Mouse (Mus musculus) forebrain, embryonic 12.5 days (tissue): ENCODE data around the gene Pnpo. TPM values are rescaled to one million over a fixed set of nuclear protein-coding genes. Genes with fewer than 3 reads are reported as not detected.
A peak's percentile ranks its signal among the peaks of the same experiment; 100 is the strongest.

Source experiments
- ATAC-seq: fragments of 200-750 bp; cut with Nextera tagmentation; 2 replicates; pipeline ENCODE4 v1.8.0; 2017; ENCODE audit warnings: moderate TSS enrichment; ENCODE audit not compliant: low FRiP score
- H3K27ac ChIP-seq: fragments of 300-500 bp; sonication (generic); 2 replicates; pipeline ENCODE4 v1.5.1; 2016; ENCODE audit warnings: mild to moderate bottlenecking
- H3K27me3 ChIP-seq: fragments of 300-500 bp; sonication (generic); 2 replicates; pipeline ENCODE4 v1.6.1; 2016; ENCODE audit warnings: mild to moderate bottlenecking
- H3K36me3 ChIP-seq: fragments of 300-500 bp; sonication (generic); replicated peaks from 2 replicates; pipeline ENCODE4 v1.6.1; 2016; ENCODE audit warnings: mild to moderate bottlenecking
- H3K4me1 ChIP-seq: fragments of 300-500 bp; sonication (generic); 2 replicates; pipeline ENCODE4 v1.6.1; 2016
- H3K4me2 ChIP-seq: fragments of 300-500 bp; sonication (generic); 2 replicates; pipeline ENCODE4 v1.6.1; 2016; ENCODE audit warnings: mild to moderate bottlenecking, moderate library complexity
- H3K4me3 ChIP-seq: fragments of 300-500 bp; sonication (generic); replicated peaks from 2 replicates; pipeline ENCODE4 v1.5.1; 2016; ENCODE audit warnings: mild to moderate bottlenecking
- H3K9ac ChIP-seq: fragments of 300-500 bp; sonication (generic); 2 replicates; pipeline ENCODE4 v1.6.1; 2016; ENCODE audit warnings: mild to moderate bottlenecking
- H3K9me3 ChIP-seq: fragments of 300-500 bp; sonication (generic); 2 replicates; pipeline ENCODE4 v1.6.1; 2016
- WGBS: fragments of 180-500 bp; shearing (Covaris S2); methylation state at CpG from one replicate; pipeline ENCODE4 v1.1.7; 2016; 5-methylcytosine and 5-hydroxymethylcytosine counted together
- polyA plus RNA-seq: library from polyadenylated mRNA; unstranded; fragments of >200 nt; fragmentation: Nextera tagmentation; extraction: Ambion mirVana; gene quantifications from 2 replicates; pipeline ENCODE4 v1.2.1, GENCODE M21; 2016

Pnpo gene
- polyA plus RNA-seq, 1 experiment from 2014 or later = 17.2 TPM

GRCm38 (mm10) chr11:96929096-96929765 is 14.6 kb downstream of the Pnpo start:
- Histone ChIP-seq H3K9ac (no peak overlapping the region), H3K27me3 (peaks cover 34% of the 10 kb centered on the region), H3K27ac (no peak overlapping the region), H3K4me2 (no peak overlapping the region), H3K4me3 (no peak overlapping the region), H3K36me3 (no peaks in the 10 kb centered on the region), H3K4me1 (peaks cover 9% of the 10 kb centered on the region), H3K9me3 (no peaks in the 10 kb centered on the region)
- no peak for ATAC-seq
- WGBS = 15% methylated on average over 13 of the region's 13 CpGs

DNA sequence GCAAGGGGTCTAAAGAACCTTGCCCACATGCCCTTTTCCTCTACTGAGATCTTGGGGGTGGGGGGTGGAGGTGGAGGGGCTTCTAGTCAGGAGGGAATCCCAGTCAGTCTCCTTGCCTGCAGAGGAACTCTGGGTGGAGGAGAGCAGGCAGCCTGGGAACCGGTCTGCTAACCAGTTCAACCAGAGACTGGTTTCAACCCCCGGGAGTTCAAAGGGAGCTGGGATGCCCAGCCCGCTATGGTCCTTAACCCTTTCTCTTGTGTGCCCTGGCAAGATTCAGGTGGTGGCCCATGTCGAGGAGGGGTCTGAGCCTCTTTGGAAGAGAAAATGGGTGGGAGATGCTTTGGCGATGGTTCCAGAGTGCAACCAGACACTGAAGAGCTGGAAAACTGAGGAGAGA is 15.1 kb downstream of the Pnpo start:
- Histone ChIP-seq H3K4me2 (no peak overlapping the region), H3K9me3 (no peaks in the 10 kb centered on the region), H3K4me1 (peaks cover 9% of the 10 kb centered on the region; the same call in 1 of the 2 replicates), H3K27me3 (peaks cover 34% of the 10 kb centered on the region), H3K36me3 (no peaks in the 10 kb centered on the region), H3K4me3 (no peak overlapping the region), H3K9ac (no peak overlapping the region), H3K27ac (no peak overlapping the region)
- ATAC-seq = no peak
- WGBS = 7% methylated on average over 5 of the region's 5 CpGs

DNA sequence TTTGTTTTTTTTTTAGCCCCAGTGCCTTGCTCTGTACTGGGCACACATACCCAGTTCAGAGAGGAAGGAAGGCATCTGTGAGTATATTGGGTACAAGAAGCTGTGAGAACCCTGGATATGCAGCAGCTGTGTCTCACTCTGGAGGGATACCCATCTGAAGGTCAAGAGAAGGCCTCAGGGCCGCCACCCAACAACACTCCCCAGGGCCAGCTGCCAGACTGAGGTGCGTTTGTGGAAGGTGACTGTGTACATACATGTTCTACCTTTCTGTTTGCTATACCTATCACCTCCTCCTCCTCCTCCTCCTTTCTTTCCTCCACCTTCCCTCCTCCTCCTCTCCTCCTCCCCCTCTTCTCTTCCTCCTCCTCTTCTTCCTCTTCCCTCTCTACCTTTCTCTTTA is 15.7 kb downstream of the Pnpo start, which contains the start of gene Prr15l:
TSS of gene Prr15l (plus strand) at position 17 of the 400 bp plus-strand sequence.
- H3K9me3 ChIP-seq = no peaks in the 10 kb centered on the region
- no peak within 1 kb of the TSS for H3K4me2 ChIP-seq
- no peak within 1 kb of the TSS for H3K9ac ChIP-seq
- 76% methylated on average over 2 of the region's 2 CpGs for WGBS
- H3K27ac ChIP-seq = no peak within 1 kb of the TSS
- peaks cover 34% of the 10 kb centered on the region for H3K27me3 ChIP-seq
- peaks cover 9% of the 10 kb centered on the region; the same call in 1 of the 2 replicates for H3K4me1 ChIP-seq
- ATAC-seq = no peak
- no peaks in the 10 kb centered on the region for H3K36me3 ChIP-seq
- no peak within 1 kb of the TSS for H3K4me3 ChIP-seq

- Histone ChIP-seq H3K27me3 (peaks cover 34% of the 10 kb centered on the region), H3K4me2 (no peak overlapping the region), H3K4me3 (no peak overlapping the region), H3K9me3 (no peaks in the 10 kb centered on the region), H3K27ac (no peak overlapping the region), H3K4me1 (peaks cover 9% of the 10 kb centered on the region; the same call in 1 of the 2 replicates), H3K36me3 (no peaks in the 10 kb centered on the region), H3K9ac (no peak overlapping the region)
- ATAC-seq = no peak
- 88% methylated on average over 5 of the region's 5 CpGs for WGBS
Measured at GRCm38 (mm10) chr11:96926587-96926986, 17.2 kb downstream of the Pnpo start.

DNA sequence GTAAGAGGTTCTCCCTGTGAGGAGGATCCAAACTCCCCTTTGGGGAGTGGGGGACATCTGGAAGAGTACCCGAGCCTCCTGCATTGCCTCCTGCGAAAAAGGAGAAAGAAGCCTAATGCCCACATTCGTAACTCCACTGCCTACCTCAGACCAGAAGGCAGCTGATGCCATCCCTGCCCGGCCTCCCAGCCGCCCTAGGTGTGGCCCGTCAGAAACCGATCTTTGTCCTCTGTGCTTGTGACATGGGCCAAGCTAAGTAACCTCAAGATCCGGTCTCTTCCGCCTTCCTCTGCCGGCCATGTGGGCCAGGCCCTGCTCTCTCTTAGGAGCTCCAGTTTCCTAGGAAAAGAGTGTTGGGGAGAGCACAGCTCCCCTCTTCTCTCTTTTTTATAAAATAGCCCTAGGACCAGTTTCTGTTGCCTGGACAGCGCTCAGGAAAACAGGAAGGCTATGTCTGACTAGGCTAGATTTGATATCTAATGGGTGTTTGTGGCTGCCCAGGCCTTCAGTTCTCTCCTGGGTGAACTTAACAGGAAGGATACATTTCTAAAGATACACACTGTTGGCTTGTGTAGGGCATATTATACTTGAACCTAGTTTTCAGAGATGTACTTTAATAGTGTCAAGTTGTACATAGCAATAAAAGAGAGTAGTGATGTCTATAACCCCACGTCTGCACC is 18.2 kb downstream of the Pnpo start:
- H3K9ac ChIP-seq = no peak overlapping the region
- H3K27ac ChIP-seq = no peak overlapping the region
- no peak for ATAC-seq

GRCm38 (mm10) chr11:96924861-96925260 is 18.9 kb downstream of the Pnpo start:
- Histone ChIP-seq H3K27me3 (peaks cover 26% of the 10 kb centered on the region), H3K4me2 (no peak overlapping the region), H3K4me3 (no peak overlapping the region), H3K27ac (no peak overlapping the region), H3K9ac (no peak overlapping the region), H3K36me3 (no peaks in the 10 kb centered on the region), H3K4me1 (peaks cover 9% of the 10 kb centered on the region; the same call in 1 of the 2 replicates), H3K9me3 (no peaks in the 10 kb centered on the region)
- WGBS = 87% methylated on average over 11 of the region's 11 CpGs
- ATAC-seq = no peak

More for the DNA sequence above, 18.2 kb downstream of the Pnpo start:
- peaks cover 33% of the 10 kb centered on the region for H3K27me3 ChIP-seq
- no peaks in the 10 kb centered on the region for H3K9me3 ChIP-seq
- H3K4me3 ChIP-seq = no peak overlapping the region
- no peak overlapping the region for H3K4me2 ChIP-seq
- peaks cover 9% of the 10 kb centered on the region; the same call in 1 of the 2 replicates for H3K4me1 ChIP-seq
- 90% methylated on average over 12 of the region's 12 CpGs for WGBS
- no peaks in the 10 kb centered on the region for H3K36me3 ChIP-seq

GRCm38 (mm10) chr11:96919003-96919402 is 24.8 kb downstream of the Pnpo start:
- ATAC-seq = no peak
- H3K4me2 ChIP-seq = no peak overlapping the region
- H3K4me1 ChIP-seq = peaks cover 16% of the 10 kb centered on the region
- 62% methylated on average over 6 of the region's 6 CpGs for WGBS
- H3K27ac ChIP-seq = no peak overlapping the region
- peaks cover 7% of the 10 kb centered on the region; the same call in 1 of the 2 replicates for H3K27me3 ChIP-seq
- no peak overlapping the region for H3K9ac ChIP-seq
- no peak overlapping the region for H3K4me3 ChIP-seq
- no peaks in the 10 kb centered on the region for H3K9me3 ChIP-seq
- H3K36me3 ChIP-seq = no peaks in the 10 kb centered on the region

DNA sequence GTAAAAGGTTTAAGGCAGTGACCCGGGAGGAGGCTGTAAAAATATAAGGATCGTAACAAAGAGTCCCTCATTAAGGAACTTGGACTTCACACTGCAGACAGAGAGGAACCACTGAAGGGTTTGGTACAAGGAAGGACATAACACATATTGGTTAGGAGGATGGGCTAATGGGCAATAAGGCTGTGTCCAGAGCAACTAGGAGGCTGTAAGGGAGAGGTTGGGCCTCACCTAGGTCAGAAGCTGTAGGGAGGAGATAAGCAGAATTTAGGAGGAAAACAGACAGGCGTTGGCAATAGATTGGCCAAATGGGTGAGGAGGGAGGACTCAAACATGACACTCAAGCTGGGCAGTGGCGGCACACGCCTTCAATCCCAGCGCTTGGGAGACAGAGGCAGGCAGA is 26.4 kb downstream of the Pnpo start:
- Histone ChIP-seq H3K27me3 (peaks cover 7% of the 10 kb centered on the region; the same call in 1 of the 2 replicates), H3K9ac (no peak overlapping the region), H3K4me2 (no peak overlapping the region), H3K36me3 (peaks cover 8% of the 10 kb centered on the region; the same call in 1 of the 2 replicates), H3K9me3 (no peaks in the 10 kb centered on the region), H3K27ac (no peak overlapping the region), H3K4me1 (peaks cover 16% of the 10 kb centered on the region), H3K4me3 (no peak overlapping the region)
- no peak for ATAC-seq
- WGBS = 90% methylated on average over 6 of the region's 6 CpGs

- H3K9me3 ChIP-seq = no peaks in the 10 kb centered on the region
- peak overlapping the region; percentile 85 for H3K4me3 ChIP-seq
- H3K9ac ChIP-seq = no peak overlapping the region
- H3K4me1 ChIP-seq = peaks cover 16% of the 10 kb centered on the region
- peak overlapping the region; percentile 41 for H3K4me2 ChIP-seq
- WGBS = 35% methylated on average over 13 of the region's 13 CpGs
- H3K27me3 ChIP-seq = peaks cover 7% of the 10 kb centered on the region; the same call in 1 of the 2 replicates
- H3K36me3 ChIP-seq = peaks cover 11% of the 10 kb centered on the region; the same call in 1 of the 2 replicates
- no peak overlapping the region for H3K27ac ChIP-seq
- ATAC-seq = peak; percentile 6
Measured at GRCm38 (mm10) chr11:96916885-96917396, 26.8 kb downstream of the Pnpo start.

GRCm38 (mm10) chr11:96916044-96916884 is 27.5 kb downstream of the Pnpo start, which contains the start of gene Cdk5rap3:
Cdk5rap3 (minus strand) TSS chr11:96916496.
- H3K4me1 ChIP-seq = peaks cover 16% of the 10 kb centered on the region
- no peaks in the 10 kb centered on the region for H3K9me3 ChIP-seq
- peaks cover 7% of the 10 kb centered on the region; the same call in 1 of the 2 replicates for H3K27me3 ChIP-seq
- peak within 1 kb of the TSS; percentile 85 for H3K9ac ChIP-seq
- H3K36me3 ChIP-seq = peaks cover 18% of the 10 kb centered on the region
- peak; percentile 98 for ATAC-seq
- under 1% methylated on average over 55 of the region's 55 CpGs for WGBS
- peak within 1 kb of the TSS; percentile 85 for H3K4me3 ChIP-seq
- H3K27ac ChIP-seq = peak within 1 kb of the TSS; percentile 78
- peak within 1 kb of the TSS; percentile 97 for H3K4me2 ChIP-seq

- peaks cover 42% of the 10 kb centered on the region for H3K36me3 ChIP-seq
- no peaks in the 10 kb centered on the region for H3K9me3 ChIP-seq
- WGBS = 83% methylated on average over 11 of the region's 11 CpGs
- no peak overlapping the region for H3K27ac ChIP-seq
- 0 out of 2 replicates have a peak overlapping the region, but pooled peaks have one; percentile 22 for H3K9ac ChIP-seq
- no peak overlapping the region for H3K4me2 ChIP-seq
- H3K4me3 ChIP-seq = no peak overlapping the region
- H3K27me3 ChIP-seq = peaks cover 4% of the 10 kb centered on the region; the same call in 1 of the 2 replicates
- peaks cover 37% of the 10 kb centered on the region for H3K4me1 ChIP-seq
- ATAC-seq = no peak
Measured at GRCm38 (mm10) chr11:96912682-96913081, 31.1 kb downstream of the Pnpo start.
